Mouse (Mus musculus): Measurements from ENCODE around the gene Gm45713.
A peak's percentile ranks its signal among the peaks of the same experiment; 100 is the strongest.
"Not testable (repeated sequence)": the region's sequence is repeated elsewhere in the genome, so short reads cannot be mapped to it uniquely, and the experiment has no call there.

The Gm45713 gene

DNA sequence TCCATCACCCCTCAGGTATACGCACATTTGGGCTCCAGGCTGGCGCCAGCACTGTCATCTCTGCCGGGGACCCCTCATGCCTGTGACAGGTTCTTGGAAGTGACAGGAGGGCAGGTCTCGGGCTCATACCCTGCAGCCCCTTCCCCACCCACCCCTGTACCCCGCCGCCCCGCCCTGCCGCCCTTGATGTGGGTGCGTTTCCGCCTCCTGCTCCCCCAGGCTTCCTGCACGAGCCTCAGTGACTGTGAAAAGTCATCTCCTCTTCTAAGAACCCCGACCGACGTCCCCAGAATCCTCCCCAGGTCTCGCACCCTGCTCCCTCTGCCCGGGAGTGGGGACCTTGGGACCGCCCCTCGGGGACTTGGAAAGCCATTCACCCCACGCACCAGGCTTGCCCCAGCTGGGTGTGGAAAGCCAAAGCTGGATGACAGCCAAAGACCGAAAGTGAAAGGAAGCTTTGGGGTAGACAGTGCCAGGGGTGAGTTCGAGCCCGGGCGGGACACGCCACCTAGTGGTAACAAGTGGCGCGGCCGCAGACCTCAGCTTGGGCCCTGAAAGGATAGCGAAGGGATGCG is at the start of gene Gm45713, which contains the start of gene Flt3l:
Gene Gm45713 (minus strand): TSS at position 239 of the 575 bp plus-strand sequence.
Gene Flt3l (minus strand): TSS at position 440 of the 575 bp plus-strand sequence.
- peak; percentile 95 to 96 for DNase-seq (ENCODE audit: low spot score in 2 of 2)

DNA sequence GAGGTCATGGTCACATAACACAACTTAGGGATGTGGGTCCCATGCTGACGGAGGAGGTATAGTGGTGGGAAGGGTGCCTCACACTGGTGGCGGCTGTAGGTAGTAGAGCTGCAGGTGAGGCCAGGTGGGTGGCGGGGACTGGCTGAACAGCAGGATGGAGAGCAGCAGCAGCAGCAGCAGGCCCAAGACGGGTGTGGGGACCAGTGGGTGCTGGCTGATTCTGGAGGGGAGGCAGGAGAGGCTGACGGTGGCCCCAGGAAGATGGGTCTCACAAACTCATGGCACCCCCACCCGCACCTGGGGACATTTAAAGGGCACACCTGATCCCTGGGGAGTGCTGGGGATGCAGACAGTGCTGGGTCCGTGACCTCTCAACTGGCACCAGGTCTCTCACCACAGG is 47.6 kb upstream of the Gm45713 start:
- no peak for DNase-seq (ENCODE audit: low spot score in 2 of 2)

DNA sequence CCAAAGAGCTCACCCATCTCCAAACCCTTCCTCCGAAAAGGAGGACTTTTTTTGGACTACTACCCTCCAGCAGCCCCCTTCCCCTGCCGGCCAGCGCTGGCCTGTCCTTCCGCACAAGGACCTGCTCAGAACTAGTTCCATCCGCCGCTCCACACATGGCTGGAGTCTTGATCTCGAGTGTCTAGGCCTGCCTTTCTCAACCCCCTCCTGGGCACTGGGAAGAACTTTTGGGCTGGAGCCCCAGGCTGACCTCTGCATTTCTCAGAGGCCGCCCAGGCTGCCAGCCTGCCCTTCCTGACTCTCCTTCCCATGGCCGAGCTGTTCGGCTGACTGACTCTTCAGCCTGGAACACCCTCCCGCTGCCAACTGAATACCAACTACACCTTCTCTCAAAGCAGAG is 46.6 kb upstream of the Gm45713 start:
- no peak for DNase-seq (ENCODE audit: low spot score in 2 of 2)

DNA sequence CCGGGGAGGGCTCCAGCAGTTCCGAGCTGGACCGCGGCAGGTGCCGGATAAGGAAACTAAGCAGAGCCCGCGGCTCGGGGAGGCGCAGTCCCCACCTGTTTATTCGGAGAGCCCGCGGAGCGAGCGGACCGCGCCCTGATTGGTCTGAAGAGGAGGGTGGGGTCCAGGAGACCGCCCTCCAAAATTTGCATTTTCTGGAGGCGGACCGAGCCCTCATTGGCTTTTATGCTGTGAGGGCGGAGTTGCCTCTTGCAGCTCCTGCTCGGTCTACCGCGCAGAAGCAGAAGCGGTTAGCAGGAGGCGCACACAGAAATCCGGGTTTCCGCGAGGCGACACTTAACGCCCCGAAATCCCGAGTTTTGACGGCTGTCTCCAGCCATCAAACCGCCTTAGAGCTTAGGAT is 46.2 kb upstream of the Gm45713 start:
- DNase-seq (ENCODE audit: low spot score in 2 of 2): peak; percentile 86 to 91

DNA sequence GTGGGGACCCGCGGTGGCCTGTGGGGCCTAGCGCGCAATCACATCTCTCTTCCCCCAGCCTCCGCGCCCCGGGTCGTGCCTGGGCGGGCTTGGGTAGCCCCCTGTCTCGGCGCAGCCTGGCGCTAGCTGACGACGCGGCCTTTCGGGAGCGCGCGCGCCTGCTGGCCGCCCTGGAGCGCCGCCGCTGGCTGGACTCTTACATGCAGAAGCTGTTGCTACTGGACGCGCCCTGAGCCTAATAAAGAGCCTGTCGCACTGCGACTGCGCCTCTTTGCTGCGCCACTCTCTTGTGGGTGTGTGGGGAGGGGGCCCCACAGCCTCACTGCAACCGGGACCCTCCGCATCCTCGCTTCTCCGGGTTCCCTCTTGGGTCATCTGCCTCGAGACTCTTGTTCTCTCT is 45.5 kb upstream of the Gm45713 start:
- no peak for DNase-seq (ENCODE audit: low spot score in 2 of 2)

DNA sequence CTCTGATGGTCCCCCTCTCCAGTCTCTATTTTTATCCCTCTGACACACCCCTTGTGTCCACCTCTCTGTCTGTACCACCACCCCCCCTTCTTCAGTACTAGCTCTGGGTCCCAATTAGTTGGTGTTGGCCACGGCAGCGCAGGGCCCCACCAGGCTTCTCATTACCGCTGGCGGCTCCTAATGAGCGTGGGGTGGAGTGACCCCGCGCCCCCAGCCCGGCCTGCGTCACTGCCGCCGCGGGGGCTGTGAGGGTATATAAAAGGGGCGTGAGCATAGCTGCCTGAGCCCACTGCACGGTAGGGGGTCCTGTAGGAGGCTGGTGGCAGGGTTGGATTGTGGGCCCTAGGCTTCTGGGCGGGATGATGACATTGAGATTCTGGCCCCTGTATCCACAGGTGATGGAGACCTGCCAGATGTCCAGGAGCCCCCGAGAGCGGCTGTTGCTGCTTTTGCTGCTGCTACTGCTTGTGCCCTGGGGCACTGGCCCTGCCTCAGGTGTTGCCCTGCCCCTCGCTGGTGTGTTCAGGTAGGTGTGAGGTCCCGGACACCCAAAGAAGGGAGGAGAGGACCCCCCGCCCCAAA is 45.0 kb upstream of the Gm45713 start, which contains the start of gene Pth2:
Gene Pth2 (plus strand): TSS at position 100 of the 582 bp plus-strand sequence.
- no peak for DNase-seq (ENCODE audit: low spot score in 2 of 2)

DNA sequence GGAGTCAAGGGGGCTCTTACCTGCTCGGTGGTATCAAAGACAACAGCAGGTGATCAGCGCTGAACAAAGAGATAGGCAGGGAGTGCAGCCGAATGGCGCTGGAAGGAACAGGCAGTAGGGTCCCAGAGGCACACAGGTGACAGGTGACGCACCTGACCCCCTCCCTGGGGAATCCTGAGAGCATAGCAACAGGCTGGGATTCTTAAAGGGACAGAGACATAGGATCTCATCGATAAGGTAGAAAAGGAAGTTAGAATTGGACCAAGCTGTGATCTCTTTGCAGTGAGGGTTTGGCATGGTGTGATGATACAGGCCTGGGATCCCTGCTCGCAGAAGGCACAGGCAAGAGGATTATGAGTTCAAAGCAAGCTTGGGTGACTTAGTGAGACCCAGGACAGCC is 43.4 kb upstream of the Gm45713 start, which contains the start of gene Gfy:
Gene Gfy (minus strand): TSS at position 101 of the 400 bp plus-strand sequence.
- DNase-seq (ENCODE audit: low spot score in 2 of 2): no peak

DNA sequence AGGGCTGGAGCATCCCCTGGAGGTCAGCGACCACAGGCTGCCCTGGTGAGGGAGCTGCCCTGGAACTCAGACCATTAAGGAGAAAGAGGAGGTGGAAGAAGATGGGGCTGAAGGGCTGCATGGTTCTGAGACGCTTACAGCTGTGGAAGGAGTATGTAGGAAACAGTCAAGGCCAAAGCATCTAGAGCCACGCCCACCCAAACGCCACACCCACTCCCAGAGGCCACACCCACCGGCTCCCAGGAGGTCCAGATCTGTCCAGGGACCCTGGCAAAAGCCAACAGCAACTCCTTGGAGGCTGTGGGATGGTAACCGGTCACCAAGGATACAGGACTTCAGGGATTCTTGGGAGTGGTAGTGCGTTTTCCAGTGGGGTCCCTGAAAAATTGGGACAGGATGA is 42.5 kb upstream of the Gm45713 start:
- DNase-seq (ENCODE audit: low spot score in 2 of 2): no peak

DNA sequence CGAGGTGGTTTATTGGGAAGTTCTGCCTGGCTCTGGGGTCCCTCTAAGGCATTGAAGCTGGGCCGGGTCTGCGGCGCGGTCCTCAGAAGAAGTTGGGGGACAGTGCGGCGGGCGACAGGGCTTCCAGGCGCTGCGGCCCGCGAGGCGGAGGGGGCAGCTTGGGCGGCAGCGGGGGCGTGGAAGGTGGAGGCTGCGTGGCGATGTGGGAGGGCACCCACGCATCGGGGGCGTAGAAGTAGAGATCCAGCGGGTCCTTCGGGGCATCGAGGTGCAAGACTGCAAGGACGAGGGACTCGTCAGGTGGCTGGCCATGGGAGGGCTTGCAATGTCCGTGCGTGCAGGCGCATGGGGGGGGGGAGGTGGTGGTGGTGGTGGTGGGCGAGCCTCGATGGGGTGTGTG is 40.3 kb upstream of the Gm45713 start:
- DNase-seq (ENCODE audit: low spot score in 2 of 2): no peak

DNA sequence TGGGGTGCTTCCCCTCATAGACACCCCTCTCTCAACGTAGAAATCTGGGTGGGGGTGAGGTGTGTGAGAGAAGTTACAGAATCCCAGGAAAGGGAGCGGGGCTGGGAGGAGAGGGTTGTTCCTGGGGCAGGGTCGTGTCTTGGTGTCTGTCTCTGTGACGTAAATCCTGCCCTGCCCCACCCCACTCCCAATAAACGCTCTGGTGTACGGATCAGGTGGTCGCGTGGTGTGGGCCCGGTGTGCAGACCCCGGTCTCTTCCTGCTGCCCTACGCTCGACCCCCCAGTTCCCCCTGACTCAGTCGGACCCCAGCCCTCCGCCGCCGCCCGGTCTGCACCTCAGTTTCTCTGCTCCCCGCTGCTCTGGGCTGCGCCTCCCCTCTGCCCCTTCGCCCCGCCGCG is 39.9 kb upstream of the Gm45713 start:
- DNase-seq (ENCODE audit: low spot score in 2 of 2): no peak

DNA sequence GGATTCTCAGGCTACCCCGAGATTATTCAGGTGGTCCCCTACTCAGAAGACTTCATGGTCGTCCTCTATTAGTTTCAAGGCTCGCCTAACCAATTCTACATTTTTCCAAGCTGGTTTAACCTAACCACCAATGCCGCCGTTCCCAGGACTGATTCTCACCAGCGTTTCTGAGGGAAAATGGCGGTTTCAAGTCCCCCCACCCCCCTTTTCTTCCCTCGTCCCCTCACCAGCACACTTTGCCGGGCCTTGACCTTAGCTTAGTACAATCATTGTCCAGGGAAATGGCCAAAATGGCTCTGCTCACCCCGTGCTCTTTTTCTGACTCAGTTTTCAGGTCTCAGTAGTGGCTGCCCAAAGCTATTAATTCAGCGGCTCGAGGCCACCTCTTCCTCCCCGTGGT is 39.4 kb upstream of the Gm45713 start:
- DNase-seq (ENCODE audit: low spot score in 2 of 2): no peak

DNA sequence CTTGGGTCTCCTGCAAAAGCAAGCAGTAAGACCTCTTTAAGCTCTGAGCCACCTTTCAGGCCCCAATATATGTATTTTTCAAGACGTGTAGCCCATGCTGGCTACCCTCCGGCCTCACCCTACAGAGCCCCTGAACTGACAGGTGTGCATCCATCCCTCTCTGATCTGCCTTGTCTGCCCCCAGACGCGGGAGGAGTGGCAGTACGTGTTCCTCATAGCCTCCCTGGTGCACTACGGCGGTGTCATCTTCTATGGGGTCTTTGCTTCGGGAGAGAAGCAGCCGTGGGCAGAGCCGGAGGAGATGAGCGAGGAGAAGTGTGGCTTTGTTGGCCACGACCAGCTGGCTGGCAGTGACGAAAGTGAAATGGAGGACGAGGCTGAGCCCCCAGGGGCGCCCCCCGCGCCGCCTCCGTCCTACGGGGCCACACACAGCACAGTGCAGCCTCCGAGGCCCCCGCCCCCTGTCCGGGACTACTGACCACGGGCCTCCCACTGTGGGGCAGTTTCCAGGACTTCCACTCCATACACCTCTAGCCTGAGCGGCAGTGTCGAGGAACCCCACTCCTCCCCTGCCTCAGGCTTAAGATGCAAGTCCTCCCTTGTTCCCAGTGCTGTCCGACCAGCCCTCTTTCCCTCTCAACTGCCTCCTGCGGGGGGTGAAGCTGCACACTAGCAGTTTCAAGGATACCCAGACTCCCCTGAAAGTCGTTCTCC is 38.7 kb upstream of the Gm45713 start:
- no peak for DNase-seq (ENCODE audit: low spot score in 2 of 2)

DNA sequence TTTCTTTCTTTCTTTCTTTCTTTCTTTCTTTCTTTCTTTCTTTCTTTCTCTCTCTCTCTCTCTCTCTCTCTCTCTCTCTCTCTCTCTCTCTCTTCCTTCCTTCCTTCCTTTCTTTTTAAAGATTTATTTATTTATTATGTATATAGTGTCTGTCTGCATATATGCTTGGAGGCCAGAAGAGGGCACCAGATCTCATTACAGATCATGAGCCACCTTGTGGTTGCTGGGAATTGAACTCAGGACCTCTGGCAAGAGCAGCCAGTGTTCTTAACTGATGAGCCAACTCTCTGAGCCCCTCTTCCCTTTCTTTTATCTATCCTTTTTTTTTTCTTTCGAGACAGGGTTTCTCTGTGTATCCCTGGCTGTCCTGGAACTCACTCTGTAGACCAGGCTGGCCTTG is 37.7 kb upstream of the Gm45713 start:
- DNase-seq (ENCODE audit: low spot score in 2 of 2): not testable (repeated sequence)

DNA sequence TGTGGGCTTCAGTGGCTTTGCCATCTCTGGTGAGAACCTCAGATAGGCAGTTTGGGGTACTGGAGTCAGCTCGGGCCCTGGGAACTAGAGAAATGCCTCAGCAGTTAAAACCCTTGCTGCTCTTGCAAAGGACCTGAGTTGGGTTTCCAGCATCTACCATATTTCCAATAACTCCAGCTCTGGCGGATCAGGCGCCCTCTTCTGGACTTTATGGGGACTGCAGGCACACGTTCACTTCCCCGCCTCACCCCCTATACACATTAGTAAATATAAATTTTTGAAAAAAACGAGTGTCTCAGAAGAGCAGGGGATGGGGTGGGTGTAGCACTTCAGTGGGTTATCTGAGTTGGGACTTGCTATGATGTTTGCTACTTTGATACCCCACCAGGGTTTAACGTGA is 36.9 kb upstream of the Gm45713 start:
- DNase-seq (ENCODE audit: low spot score in 2 of 2): no peak

DNA sequence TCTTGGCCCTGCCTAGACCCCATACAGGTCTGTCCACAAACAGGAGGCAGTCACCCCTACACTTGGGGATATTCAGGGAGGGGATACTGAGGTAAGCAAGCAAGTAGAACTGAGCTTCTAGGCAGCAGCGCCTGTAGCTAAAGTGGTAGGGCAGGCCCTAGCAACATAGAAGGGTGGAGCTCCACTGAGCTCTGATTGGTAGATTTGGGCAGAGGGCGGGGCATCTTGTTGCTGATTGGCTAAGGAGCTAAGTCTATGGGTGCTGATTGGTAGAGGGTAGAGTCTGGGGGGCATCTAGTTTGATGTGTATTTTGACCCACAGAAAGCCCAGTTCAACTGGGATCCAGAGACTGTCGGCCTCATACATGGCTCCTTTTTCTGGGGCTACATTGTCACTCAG is 33.5 kb upstream of the Gm45713 start:
- no peak for DNase-seq (ENCODE audit: low spot score in 2 of 2)

DNA sequence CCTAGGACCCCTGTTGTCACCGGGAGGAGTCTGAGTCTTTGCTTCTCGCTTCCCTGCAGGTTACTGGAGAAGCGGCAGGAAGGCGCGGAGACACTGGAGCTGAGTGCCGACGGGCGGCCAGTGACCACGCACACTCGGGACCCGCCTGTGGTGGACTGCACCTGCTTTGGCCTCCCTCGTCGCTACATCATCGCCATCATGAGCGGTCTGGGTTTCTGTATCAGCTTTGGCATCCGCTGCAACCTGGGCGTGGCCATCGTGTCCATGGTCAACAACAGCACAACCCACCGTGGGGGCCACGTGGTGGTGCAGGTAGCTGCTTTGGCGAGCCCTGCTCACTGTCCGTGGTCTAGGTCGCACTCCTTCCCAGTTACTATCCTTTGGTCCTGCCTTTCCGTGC is 32.6 kb upstream of the Gm45713 start:
- DNase-seq (ENCODE audit: low spot score in 2 of 2): no peak

DNA sequence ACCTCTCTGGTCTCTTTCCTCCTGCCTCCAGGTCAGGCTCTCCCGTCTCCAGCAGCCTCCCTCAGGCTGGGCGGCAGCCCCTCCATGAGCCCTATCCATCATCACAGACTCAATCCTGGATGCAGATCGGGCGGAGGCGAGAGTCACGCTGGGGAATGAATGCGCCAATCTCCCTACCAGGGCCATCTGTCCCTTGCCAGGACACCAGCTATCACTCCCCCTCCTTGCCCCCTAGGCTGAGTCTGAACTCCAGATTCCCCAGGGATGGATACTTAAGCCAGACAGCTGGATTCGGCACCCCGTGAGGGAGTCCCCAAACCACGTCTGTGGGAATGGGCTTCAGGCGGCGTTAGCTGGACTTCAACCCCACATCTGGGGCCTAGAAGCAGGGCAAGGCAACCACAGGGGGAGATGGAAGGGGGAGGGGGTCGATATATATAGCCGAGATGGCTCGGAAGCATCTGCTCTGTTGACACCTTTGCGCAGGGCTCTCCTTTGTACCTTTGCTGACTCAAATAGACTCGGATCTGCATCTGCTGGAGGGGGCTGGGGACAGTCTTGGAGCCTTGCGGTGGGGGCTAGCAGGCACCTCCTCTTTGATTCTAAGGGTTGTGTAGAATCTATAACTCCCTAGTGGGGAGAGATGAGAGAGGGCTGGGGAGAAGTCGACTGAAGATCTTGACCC is 31.9 kb upstream of the Gm45713 start:
- no peak for DNase-seq (ENCODE audit: low spot score in 2 of 2)

DNA sequence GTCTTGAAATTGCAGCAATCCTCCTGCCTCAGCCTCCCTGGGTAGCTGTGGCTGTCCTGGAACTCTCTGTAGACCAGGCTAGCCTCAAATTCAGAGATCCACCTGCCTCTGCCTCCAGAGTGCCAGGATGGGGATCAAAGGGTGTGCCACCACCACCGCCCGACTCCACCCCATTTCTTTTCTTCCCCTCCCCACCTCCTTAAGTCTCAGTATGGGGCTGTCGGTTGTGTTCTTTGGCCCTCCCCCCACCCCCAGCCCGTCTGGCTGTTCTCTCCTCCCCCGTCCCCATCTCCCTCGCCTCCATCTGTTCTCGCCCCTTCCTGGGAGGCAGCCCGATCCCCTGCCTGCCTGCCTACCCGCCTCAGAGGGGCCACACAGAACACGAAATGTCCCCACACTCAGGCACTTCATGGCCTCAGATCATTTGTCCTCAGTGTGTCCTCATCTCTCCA is 30.9 kb upstream of the Gm45713 start:
- no peak for DNase-seq (ENCODE audit: low spot score in 2 of 2)

DNA sequence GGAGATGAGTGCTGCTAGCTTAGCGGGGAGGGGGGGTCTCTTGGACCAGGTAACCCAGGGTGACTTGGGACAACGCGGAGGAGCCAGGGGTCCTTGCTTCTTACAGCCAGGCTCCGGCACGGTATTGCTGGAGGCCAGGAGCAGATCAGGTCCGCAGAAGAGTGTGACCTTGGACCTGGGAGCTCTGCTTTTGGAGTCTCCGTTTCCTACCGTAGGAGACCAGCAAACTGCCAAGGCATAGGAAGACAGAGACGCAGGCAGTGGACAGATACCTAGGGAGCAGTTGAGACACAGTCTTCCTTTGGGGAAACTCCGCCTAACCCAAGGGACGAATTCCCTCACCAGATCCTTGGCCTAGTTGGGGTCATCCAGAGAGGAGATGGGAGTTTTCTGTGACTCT is 29.7 kb upstream of the Gm45713 start:
- no peak for DNase-seq (ENCODE audit: low spot score in 2 of 2)

DNA sequence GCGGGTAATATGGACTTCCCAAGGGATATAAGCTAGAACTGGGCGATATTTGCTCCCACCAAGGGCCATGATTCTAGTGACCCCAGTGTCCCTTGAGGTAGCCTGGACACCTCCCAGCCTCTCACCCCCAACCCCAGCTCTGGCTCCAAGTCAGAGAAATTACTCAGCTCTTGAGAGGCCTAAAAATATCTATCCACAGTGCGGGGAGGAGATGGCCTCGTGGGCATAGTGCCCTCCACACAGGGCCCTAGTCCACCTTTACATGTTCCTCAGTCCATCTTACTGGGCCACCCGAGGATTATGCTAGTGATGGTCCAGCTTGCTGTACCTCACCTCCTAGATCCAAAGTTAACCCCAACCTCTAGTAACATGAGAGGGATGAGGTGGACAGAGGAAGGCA is 28.8 kb upstream of the Gm45713 start:
- no peak for DNase-seq (ENCODE audit: low spot score in 2 of 2)

DNA sequence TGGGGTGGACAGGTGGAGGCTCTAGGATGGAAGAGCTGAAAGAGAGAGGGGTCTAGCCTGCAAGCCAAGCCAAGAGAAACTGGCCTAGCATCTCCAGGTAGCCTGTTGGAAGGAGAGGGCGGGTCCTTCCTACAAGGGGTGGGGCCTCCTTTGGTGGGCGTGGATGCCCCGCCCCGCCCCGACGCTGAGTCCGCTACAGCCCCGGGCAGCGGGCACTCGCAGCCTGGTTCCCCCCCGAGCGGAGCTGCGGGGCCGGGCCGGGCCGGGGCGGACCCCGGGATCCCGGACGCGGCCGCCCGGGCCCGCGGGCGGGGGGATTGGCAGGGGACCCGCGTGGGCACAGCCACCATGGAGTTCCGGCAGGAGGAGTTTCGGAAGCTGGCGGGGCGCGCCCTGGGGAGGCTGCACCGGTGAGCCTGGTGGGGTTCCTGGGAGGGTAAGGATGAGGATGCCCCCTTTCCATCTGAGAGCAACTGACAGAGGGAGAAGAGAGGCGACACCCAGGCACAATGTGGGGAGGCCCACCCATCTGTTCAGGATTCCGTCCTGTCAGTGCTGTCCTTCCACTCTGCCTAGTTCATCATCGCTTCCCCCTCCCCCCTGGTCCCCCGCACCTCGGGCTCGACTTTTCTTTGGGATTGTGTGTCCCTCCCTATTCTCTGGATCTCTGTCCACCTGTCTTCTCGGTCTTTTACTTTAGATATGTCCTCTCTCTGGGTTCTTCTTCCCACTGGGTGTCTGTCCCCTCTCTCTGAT is 27.9 kb upstream of the Gm45713 start, which contains the start of gene Slc17a7:
Gene Slc17a7 (plus strand): TSS at position 215 of the 756 bp plus-strand sequence.
- no peak for DNase-seq (ENCODE audit: low spot score in 2 of 2)

Data from heart, adult 9 months (tissue).